Mouse (Mus musculus): ENCODE results near the gene Palld. TPM values are rescaled to one million over a fixed set of nuclear protein-coding genes. Genes with fewer than 3 reads are reported as not detected.

Gene Palld
- 31.6 and 35.1 TPM in 2 replicates for total RNA-seq (2021)
- long read RNA-seq, experiment 1, full-length matches to known transcripts, result 31 of 40 reads
- long read RNA-seq, experiment 1, partial matches to known transcripts, result 5 of 40 reads
- long read RNA-seq, experiment 1, other reads (novel, unspliced or antisense), result 4 of 40 reads
- long read RNA-seq, experiment 2, full-length matches to known transcripts, result 23 of 35 reads
- long read RNA-seq, experiment 2, partial matches to known transcripts, result 7 of 35 reads
- long read RNA-seq, experiment 2, other reads (novel, unspliced or antisense), result 5 of 35 reads

DNA sequence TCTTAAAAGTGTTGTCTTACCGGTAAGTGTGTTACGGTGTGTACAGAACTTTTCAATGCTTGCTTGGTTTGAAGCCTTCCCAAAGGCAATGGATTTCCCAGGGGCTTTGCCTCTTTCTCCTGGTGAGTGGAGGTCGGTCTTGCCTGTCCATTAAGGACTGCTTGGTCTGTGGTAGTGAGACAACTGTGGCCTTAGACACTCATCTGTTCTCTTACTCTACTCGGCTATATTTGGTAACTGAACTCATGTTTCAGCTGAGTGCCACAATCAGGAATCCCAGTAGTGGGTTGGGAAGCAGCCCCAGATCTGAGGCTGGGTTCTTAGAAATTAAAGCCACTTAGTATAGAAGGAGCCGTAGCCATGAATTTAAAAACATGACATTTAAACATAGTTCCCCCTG, at the start of gene Palld:
Gene Palld (minus strand): TSS at position 170 of the 400 bp plus-strand sequence.
- no peak for DNase-seq

DNA sequence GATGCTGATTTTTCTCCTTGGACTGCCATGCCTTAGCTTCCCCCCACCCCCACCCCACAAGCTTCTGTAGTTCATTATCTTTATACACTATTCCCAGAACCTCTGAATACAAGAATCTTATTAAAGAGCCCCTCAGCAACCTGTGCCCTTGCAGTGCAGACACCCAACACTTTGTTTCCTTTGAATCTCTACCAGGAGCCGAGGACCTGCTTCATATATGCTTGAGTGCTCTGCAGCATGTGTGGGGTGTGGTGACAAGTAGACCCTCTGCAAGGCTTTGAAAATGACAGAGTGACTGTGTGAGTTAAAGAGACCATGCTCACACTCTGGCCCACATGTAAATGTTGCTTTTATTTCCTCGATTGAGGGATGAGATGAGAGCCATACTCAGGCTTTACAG, 35.1 kb upstream of the Palld start:
- no peak for DNase-seq

DNA sequence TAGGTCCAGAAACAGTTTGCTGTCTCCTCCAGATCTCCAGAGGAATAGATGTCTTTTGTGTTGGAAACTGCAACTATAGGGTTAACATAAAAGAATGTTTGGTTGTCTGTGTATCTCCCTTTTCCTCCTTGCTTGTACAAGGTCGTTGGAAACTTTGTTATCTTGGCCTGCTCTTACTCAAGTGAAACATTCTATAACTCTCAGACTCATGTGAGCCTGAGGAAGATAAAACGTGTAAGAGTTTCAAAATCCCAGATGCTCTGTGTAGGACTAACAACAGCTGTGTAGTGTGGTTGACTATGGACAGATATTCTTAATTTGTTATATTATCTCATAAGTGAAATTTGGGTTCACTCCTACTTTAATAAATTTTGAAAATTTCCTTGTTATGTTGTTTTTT, 30.8 kb upstream of the Palld start:
- DNase-seq, result no peak

- DNase-seq, result peak; percentile 86
Measured at GRCm38 (mm10) chr8:61927777-61928494, 25.4 kb upstream of the Palld start, which contains the start of gene Ddx60. Gene Ddx60, plus strand, starts transcription at chr8:61928087.

- no peak for DNase-seq
Measured at GRCm38 (mm10) chr8:61924518-61924917, 22.0 kb upstream of the Palld start.

- DNase-seq, result no peak
Measured at GRCm38 (mm10) chr8:61921454-61922054, 19.1 kb upstream of the Palld start.

- no peak for DNase-seq
Measured at GRCm38 (mm10) chr8:61920389-61920788, 17.9 kb upstream of the Palld start.

GRCm38 (mm10) chr8:61919145-61919788, 16.8 kb upstream of the Palld start:
- no peak for DNase-seq

GRCm38 (mm10) chr8:61917287-61917686, 14.8 kb upstream of the Palld start:
- DNase-seq, result no peak

- DNase-seq, result no peak
Measured at GRCm38 (mm10) chr8:61913957-61914356, 11.5 kb upstream of the Palld start.

DNA sequence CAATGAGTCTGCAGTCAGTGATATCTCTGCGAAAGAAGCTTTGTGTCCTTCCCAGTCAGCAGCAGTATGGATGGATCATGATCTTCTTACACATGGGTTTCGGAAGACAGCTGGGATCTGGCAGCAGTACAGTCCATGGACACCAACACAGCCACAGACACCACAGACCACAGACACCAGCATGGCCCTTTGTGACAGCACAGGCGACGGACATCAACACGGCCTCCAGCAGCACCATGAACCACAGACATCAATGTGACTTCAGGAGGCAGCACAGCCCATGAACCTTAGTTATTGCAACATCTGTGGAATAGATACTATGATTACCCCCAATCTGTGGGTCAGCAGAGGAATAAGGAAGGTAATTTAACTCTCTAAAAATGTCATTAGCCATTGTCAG, 10.3 kb upstream of the Palld start:
- no peak for DNase-seq

DNA sequence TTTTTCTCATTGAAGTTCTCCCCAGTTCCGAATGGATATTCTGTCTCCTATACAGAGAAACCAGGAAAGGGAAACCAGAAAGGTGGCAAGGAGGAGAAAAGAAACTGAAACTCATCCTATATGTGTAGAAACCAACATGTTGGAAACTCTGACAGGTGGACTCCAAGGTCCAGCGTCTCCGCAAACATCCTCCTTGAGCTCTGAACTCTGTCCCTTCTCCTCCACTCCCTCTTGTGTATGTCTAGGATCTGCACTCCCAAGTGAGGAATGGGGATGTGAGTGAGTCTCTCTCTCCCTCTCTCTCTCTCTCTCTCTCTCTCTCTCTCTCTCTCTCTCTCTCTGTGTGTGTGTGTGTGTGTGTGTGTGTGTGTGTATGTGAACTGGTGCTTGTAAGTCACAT, 6.8 kb upstream of the Palld start:
- DNase-seq, result no peak

GRCm38 (mm10) chr8:61908303-61909215, 6.1 kb upstream of the Palld start:
- DNase-seq, result peak; percentile 60

DNA sequence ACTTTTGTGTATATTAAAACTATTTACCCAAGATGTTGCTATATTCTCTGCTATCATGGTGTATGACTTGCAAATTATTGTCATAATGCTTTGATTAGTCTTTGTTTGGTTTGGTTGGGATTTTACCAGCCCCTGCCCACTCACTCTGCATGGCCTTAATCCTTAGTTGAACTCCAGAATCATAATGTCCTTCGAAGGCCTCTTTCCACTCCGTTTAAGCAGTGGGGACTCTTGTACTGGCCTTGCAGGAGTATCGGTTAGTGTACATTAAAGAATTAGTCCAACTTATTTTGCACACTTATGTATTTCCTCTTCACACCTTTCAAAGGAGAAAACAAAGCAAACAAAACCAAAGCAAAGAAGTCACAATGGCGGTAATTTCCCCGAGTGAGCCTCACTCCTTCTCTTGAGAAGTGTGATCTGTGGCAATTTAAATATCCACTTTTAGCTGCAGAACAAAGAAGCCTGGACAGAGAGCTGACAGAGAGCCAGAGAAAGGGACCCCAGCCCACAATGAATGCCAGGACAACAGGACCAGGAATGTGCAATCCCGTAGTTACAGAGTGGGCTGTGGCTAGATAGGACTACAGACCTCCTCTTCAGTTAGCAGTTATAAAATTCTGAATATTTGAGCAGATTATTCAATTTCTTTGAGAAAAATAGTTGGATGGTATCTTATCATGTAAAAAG, 1.3 kb downstream of the Palld start:
- no peak for DNase-seq

DNA sequence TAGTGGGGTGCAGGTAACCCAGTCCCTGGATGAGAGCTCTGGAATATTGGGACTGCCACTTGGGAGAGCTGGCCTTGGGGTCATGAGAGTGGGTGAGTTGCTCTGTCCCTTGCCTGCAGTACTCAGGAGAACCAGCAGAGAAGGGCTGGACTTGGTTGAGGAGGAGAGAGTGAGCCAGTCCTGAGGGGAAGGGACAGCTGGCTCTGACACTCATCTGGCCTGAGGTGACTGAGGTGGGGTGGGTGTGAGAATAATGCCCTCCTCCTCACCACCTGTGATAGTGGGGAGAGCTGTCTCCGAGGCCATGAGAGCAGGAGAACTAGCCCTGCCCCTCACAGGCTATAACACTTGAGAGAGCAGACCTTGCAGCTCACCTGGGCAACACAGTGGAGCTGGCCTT, 5.1 kb downstream of the Palld start:
- DNase-seq, result no peak

DNA sequence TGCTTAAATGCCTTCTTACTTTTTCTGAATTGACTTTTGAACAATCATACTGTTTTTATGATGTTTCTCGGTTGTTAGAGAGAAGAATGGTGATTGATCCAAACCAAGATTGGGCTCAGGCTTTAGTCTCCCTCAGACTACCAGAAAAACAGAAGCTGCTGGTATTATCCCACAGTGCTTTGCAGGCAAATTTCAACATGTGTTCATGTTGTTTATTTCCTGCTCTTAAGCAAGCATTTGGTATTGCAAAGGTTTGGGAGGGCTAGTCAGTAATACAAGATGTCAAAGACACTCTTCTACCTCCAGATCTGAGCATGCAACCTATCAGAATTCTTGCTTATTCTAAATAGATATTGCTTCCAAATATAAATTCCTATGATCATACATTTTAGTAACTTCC, 5.7 kb downstream of the Palld start:
- no peak for DNase-seq

GRCm38 (mm10) chr8:61894062-61894461, 8.4 kb downstream of the Palld start:
- peak; percentile 69 for DNase-seq

DNA sequence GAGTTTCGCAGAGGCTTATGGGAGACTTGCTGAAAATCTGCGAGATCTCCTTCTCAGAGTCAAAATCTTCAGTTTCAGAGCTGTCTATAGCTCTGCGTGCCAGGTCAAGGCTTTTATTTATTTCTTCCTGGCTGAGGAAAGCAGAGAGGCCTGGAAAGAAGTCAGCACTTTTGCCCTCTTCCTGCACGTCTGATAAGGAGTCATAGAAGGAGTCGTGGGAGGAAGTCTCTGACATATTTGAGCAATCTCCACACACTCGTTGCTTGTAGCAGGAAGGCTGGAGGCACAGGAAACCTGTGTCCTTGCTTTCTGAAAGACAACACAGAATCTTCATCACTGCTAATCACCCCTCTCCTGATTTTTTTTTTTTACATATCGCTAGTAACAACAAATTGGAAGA, 24.9 kb downstream of the Palld start:
- no peak for DNase-seq

- DNase-seq, result peak; percentile 76
Measured at GRCm38 (mm10) chr8:61875290-61875689, 27.2 kb downstream of the Palld start.

- peak; percentile 17 for DNase-seq
Measured at GRCm38 (mm10) chr8:61873994-61874393, 28.5 kb downstream of the Palld start.

DNA sequence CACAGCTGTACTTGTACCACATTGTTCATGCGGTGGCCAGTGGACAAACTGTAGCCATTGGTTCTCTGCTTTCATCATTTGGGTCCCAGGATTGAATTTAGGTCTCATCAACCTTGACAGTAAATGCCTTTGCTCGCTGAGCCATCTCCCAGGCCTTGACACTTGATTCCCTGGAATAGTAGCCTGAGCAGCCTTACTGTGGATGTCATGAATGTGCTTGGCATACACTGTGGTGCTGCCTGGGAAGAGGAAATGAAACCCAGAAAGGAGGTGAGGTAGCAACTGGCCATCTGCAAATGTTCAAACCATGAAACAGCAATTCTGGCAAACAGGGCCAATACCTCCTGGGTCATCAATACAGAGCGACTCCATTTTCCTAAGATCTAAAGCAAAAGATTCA, 34.0 kb downstream of the Palld start:
- no peak for DNase-seq
